Mouse (Mus musculus): ENCODE data around the gene Gm10272. TPM values are rescaled to one million over a fixed set of nuclear protein-coding genes. Genes with fewer than 3 reads are reported as not detected.

Gm10272 gene
- total RNA-seq, 1 experiment: not detected

DNA sequence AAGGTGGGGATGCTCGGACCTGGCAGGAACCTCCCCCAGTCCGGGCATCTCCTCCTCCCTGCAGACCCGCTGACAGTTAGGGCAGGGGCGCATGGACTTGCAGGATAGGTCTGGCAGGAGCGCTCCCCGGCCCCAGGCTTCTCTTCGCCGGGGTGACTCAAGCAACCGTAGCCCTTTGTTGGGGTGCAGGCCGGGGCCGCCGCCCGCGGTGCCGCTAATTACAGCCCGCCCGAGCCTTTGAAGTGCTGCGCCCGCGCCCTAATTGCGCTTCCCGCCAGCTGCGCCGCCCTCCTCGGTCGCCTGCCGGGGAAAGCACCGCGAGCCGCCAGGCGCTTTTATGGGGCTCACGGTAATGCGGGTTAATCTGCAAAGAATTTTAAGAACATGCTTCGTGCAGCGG, 28.9 kb upstream of the Gm10272 start:
- Histone ChIP-seq H3K27ac (ENCODE audit: insufficient read depth, low read depth, low read length, poor library complexity, severe bottlenecking) (no peak overlapping the region), H3K36me3 (ENCODE audit: control insufficient read depth, insufficient read depth, low read length, poor library complexity, severe bottlenecking) (no peaks in the 10 kb centered on the region), H3K4me3 (ENCODE audit: insufficient read depth in 1 of 2, low read depth in 1 of 2, low read length in 2 of 2, poor library complexity in 1 of 2, severe bottlenecking in 1 of 2) (peak overlapping the region; percentile 12 to 54; a peak in 3 of 4 replicates), H3K9me3 (ENCODE audit: control insufficient read depth, insufficient read depth, low read depth, low read length) (no peaks in the 10 kb centered on the region), H3K9ac (ENCODE audit: insufficient read depth, low read depth, low read length, poor library complexity, severe bottlenecking) (no peak overlapping the region), H3K4me1 (ENCODE audit: control insufficient read depth in 2 of 2, insufficient read depth in 2 of 2, low read length in 2 of 2, poor library complexity in 1 of 2) (peaks cover 0 to 10% of the 10 kb centered on the region in 2 experiments; a peak in 2 of 4 replicates)
- TF ChIP-seq ZNF384 (IDR thresholded peaks at IDR 0.05; ENCODE audit: low read depth, low read length) (no peak), HCFC1 (IDR thresholded peaks at IDR 0.05; ENCODE audit: borderline replicate concordance, insufficient read depth, low read length) (no peak), ZC3H11A (IDR thresholded peaks at IDR 0.05; ENCODE audit: borderline replicate concordance, low read depth, low read length) (no peak), MAFK (IDR thresholded peaks at IDR 0.05; ENCODE audit: insufficient read depth, low read depth, low read length) (no peak), CHD2 (IDR thresholded peaks at IDR 0.05; ENCODE audit: low read depth, low read length) (no peak)
- in situ Hi-C loops (cut with MboI; ENCODE audit: low sequenced_read_pairs in 2 of 2, unreplicated experiment in 2 of 2): no loop called here
- DNase-seq (ENCODE audit: low read depth, low spot score): no peak

DNA sequence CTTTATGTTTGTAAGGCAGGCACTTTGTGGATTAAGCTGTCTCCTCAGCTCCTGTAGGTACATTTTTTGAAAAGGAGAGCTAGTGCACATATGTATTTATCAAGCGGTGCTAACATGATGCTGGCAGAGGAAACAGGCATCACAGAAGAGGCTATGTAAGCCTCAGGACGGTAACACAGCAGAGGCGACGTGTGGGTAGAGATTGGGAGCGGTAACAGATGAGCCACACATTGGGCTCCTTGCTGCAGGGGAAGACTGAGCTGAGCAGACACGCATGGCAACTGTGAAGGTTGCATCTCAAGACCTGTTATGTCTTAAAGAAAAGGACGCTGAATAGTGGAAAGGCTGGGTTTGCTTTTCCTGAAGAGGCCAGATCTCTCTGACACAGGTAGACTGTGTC, 23.4 kb upstream of the Gm10272 start:
- Histone ChIP-seq H3K9ac (ENCODE audit: insufficient read depth, low read depth, low read length, poor library complexity, severe bottlenecking) (no peak overlapping the region), H3K9me3 (ENCODE audit: control insufficient read depth, insufficient read depth, low read depth, low read length) (no peaks in the 10 kb centered on the region), H3K27ac (ENCODE audit: insufficient read depth, low read depth, low read length, poor library complexity, severe bottlenecking) (no peak overlapping the region), H3K4me3 (ENCODE audit: insufficient read depth in 1 of 2, low read depth in 1 of 2, low read length in 2 of 2, poor library complexity in 1 of 2, severe bottlenecking in 1 of 2) (no peak overlapping the region), H3K36me3 (ENCODE audit: control insufficient read depth, insufficient read depth, low read length, poor library complexity, severe bottlenecking) (no peaks in the 10 kb centered on the region), H3K4me1 (ENCODE audit: control insufficient read depth in 2 of 2, insufficient read depth in 2 of 2, low read length in 2 of 2, poor library complexity in 1 of 2) (peaks cover 2 to 7% of the 10 kb centered on the region in 2 experiments; a peak in 2 of 4 replicates)
- in situ Hi-C loops (cut with MboI; ENCODE audit: low sequenced_read_pairs in 2 of 2, unreplicated experiment in 2 of 2): no loop called here
- no peak for DNase-seq (ENCODE audit: low read depth, low spot score)
- TF ChIP-seq ZC3H11A (IDR thresholded peaks at IDR 0.05; ENCODE audit: borderline replicate concordance, low read depth, low read length) (no peak), CHD2 (IDR thresholded peaks at IDR 0.05; ENCODE audit: low read depth, low read length) (no peak), MAFK (IDR thresholded peaks at IDR 0.05; ENCODE audit: insufficient read depth, low read depth, low read length) (no peak), ZNF384 (IDR thresholded peaks at IDR 0.05; ENCODE audit: low read depth, low read length) (no peak)

DNA sequence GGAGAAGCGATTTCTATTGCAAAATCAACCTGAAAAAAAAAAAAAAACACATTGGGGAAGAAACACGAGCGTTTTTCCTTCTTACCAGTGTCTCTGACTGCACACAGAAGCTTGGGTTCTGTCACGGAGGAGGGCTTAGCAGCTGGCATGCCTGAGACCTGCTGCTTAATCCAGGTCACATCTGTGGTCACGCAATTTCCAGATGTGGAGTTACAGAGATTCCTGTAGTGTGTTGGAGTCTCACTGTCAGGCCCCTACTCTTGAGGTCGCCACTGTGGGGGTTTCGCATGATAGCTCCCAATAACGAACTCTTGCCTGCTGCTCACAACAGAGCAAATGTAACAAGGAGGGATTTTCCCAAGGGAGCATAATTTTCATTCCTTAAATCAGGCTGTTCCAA, 22.2 kb upstream of the Gm10272 start:
- no peak overlapping the region for H3K4me3 ChIP-seq (ENCODE audit: insufficient read depth in 1 of 2, low read depth in 1 of 2, low read length in 2 of 2, poor library complexity in 1 of 2, severe bottlenecking in 1 of 2)
- TF ChIP-seq CHD2 (IDR thresholded peaks at IDR 0.05; ENCODE audit: low read depth, low read length) (no peak), HCFC1 (IDR thresholded peaks at IDR 0.05; ENCODE audit: borderline replicate concordance, insufficient read depth, low read length) (no peak), ZNF384 (IDR thresholded peaks at IDR 0.05; ENCODE audit: low read depth, low read length) (no peak), MAFK (IDR thresholded peaks at IDR 0.05; ENCODE audit: insufficient read depth, low read depth, low read length) (no peak), ZC3H11A (IDR thresholded peaks at IDR 0.05; ENCODE audit: borderline replicate concordance, low read depth, low read length) (no peak)
- no peak overlapping the region for H3K9ac ChIP-seq (ENCODE audit: insufficient read depth, low read depth, low read length, poor library complexity, severe bottlenecking)
- H3K36me3 ChIP-seq (ENCODE audit: control insufficient read depth, insufficient read depth, low read length, poor library complexity, severe bottlenecking): no peaks in the 10 kb centered on the region
- in situ Hi-C loops (cut with MboI; ENCODE audit: low sequenced_read_pairs in 2 of 2, unreplicated experiment in 2 of 2): no loop called here
- H3K27ac ChIP-seq (ENCODE audit: insufficient read depth, low read depth, low read length, poor library complexity, severe bottlenecking): no peak overlapping the region
- no peak for DNase-seq (ENCODE audit: low read depth, low spot score)
- peaks cover 2 to 7% of the 10 kb centered on the region in 2 experiments; a peak in 2 of 4 replicates for H3K4me1 ChIP-seq (ENCODE audit: control insufficient read depth in 2 of 2, insufficient read depth in 2 of 2, low read length in 2 of 2, poor library complexity in 1 of 2)
- no peaks in the 10 kb centered on the region for H3K9me3 ChIP-seq (ENCODE audit: control insufficient read depth, insufficient read depth, low read depth, low read length)

DNA sequence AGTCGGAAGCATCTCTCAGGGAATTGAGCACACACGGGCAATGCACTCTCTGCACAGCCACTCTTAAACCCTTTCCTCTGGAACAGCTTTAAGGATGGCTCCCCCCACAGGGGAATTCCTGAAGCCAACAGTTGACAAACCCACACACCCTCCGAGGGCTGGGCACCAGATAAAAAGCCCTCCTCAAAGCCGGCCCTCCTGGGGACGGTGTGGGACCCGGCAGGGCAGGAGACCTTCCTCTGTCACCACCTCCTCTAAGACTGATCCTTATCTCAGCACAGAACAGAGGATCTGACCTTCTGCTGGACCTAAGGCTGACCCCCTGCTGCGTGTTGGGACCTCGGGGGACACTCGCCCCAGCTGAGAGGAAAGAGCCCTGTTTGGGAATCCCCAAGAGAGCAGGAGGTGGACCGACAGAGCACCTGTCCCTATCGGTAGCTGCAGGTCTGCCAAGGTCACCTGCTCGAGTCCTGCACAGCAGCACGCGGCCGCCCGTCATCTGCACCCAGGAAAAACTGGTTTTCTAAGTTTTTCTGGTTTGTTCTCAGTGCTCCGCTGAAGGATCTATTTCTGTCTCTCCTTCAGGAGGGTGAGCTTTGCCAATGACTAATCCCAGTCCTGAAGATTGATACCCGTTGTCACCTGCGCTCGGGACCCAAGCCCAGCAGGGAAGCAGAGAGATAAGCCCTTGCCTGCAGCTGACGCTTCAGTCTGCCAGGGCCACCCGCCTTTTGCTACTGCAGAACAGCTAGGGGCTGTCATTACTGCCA, 20.3 kb upstream of the Gm10272 start, which contains the start of gene Tspear:
TSS of gene Tspear (plus strand) at position 675 of the 770 bp plus-strand sequence.
- H3K27ac ChIP-seq (ENCODE audit: insufficient read depth, low read depth, low read length, poor library complexity, severe bottlenecking): no peak within 1 kb of the TSS
- DNase-seq (ENCODE audit: low read depth, low spot score): no peak
- H3K9ac ChIP-seq (ENCODE audit: insufficient read depth, low read depth, low read length, poor library complexity, severe bottlenecking): no peak within 1 kb of the TSS
- no peaks in the 10 kb centered on the region for H3K9me3 ChIP-seq (ENCODE audit: control insufficient read depth, insufficient read depth, low read depth, low read length)
- H3K4me3 ChIP-seq (ENCODE audit: insufficient read depth in 1 of 2, low read depth in 1 of 2, low read length in 2 of 2, poor library complexity in 1 of 2, severe bottlenecking in 1 of 2): no peak within 1 kb of the TSS
- TF ChIP-seq ZNF384 (IDR thresholded peaks at IDR 0.05; ENCODE audit: low read depth, low read length): no peak
- TF ChIP-seq CHD2 (IDR thresholded peaks at IDR 0.05; ENCODE audit: low read depth, low read length): no peak
- no peak for TF ChIP-seq HCFC1 (IDR thresholded peaks at IDR 0.05; ENCODE audit: borderline replicate concordance, insufficient read depth, low read length)
- no peak for TF ChIP-seq ZC3H11A (IDR thresholded peaks at IDR 0.05; ENCODE audit: borderline replicate concordance, low read depth, low read length)
- TF ChIP-seq MAFK (IDR thresholded peaks at IDR 0.05; ENCODE audit: insufficient read depth, low read depth, low read length): no peak
- peaks cover 2 to 13% of the 10 kb centered on the region in 2 experiments; a peak in 2 of 4 replicates for H3K4me1 ChIP-seq (ENCODE audit: control insufficient read depth in 2 of 2, insufficient read depth in 2 of 2, low read length in 2 of 2, poor library complexity in 1 of 2)
- in situ Hi-C loops (cut with MboI; ENCODE audit: low sequenced_read_pairs in 2 of 2, unreplicated experiment in 2 of 2): no loop called here
- no peaks in the 10 kb centered on the region for H3K36me3 ChIP-seq (ENCODE audit: control insufficient read depth, insufficient read depth, low read length, poor library complexity, severe bottlenecking)

Measured in ES-E14 (cell line).